ENCODE assay signal across 14 mouse cellular contexts in genomic region chr7:64253736-64254135, GRCm38 (mm10). TPM values are rescaled to one million over a fixed set of nuclear protein-coding genes. Genes with fewer than 3 reads are reported as not detected.
DNase-seq lines count a peak whose midpoint lies in the region.
"Had no signal": no experiment of that assay in that cellular context is flagged by ENCODE, and none has a peak within 500 bp of the region (broad histone marks: within the 10 kb centered on the region; RNA-seq: fewer than 3 reads in every experiment).

No protein-coding gene starts in this region.

- peak; percentile 34 for DNase-seq in adrenal gland, adult 2 months
- DNase-seq in adrenal gland, postnatal 14 days = no peak
- DNase-seq in Muller cell, postnatal 12 days (ENCODE audit: inconsistent ontology term) = peak; percentile 77
- no peak for DNase-seq in kidney, adult 18-20 months
- DNase-seq: adrenal gland, adult 8-10 months; adrenal gland, postnatal 10 days; adrenal gland, postnatal 25 days; B cell, adult 2 months; cerebellum, adult 11 months; cerebellum, adult 11-12 months; cerebellum, adult 18-20 months; cerebellum, adult 2 months; cerebellum, adult 8-10 months; cerebellum, adult 9-10 months had no signal

RNA-seq across cellular contexts. Expression of gene Mtmr10, which starts 33.7 kb away (rescaled TPM):
- 10 to 100 TPM; 27.3 to 29.0 TPM for total RNA-seq in adrenal gland, adult 2 months (2021)
- 4.2 and 5.2 TPM in 2 replicates for polyA plus RNA-seq in adrenal gland, adult 2 months (2012; rRNA removed)
- 22.4 and 26.7 TPM in 2 replicates for total RNA-seq in adrenal gland, postnatal 14 days (2021)

Comparison
In these comparisons a context has a peak if more than half of its experiments do, and no peak if none do; other contexts are left out.
1. DNase-seq: peak in adrenal gland, adult 2 months (single experiment) and Muller cell, postnatal 12 days (single experiment); none in adrenal gland, postnatal 14 days (single experiment) and kidney, adult 18-20 months (single experiment).